Mouse (Mus musculus) heart, postnatal 0 days (tissue): ENCODE measurements around the gene Fancd2. TPM values are rescaled to one million over a fixed set of nuclear protein-coding genes. Genes with fewer than 3 reads are reported as not detected.
A peak's percentile ranks its signal among the peaks of the same experiment; 100 is the strongest.

Experiments used
- ATAC-seq: fragments of 200-750 bp; cut with Nextera tagmentation; 2 replicates; pipeline ENCODE4 v1.8.0; 2017; ENCODE audit warnings: low read depth, moderate number of reproducible peaks, moderate library complexity; ENCODE audit not compliant: insufficient read depth
- DNase-seq: peaks from one replicate; pipeline ENCODE4 v3.0.0-alpha.2; 2016; ENCODE audit warnings: low spot score
- H3K27ac ChIP-seq: fragments of 300-500 bp; sonication (generic); 2 replicates; pipeline ENCODE4 v1.5.1; 2014; ENCODE audit warnings: low read depth, mild to moderate bottlenecking
- H3K27me3 ChIP-seq: fragments of 300-500 bp; sonication (generic); 2 replicates; pipeline ENCODE4 v1.6.1; 2014; ENCODE audit warnings: low read length, mixed read lengths; ENCODE audit not compliant: control insufficient read depth, insufficient read depth
- H3K36me3 ChIP-seq: fragments of 300-500 bp; sonication (generic); replicated peaks from 2 replicates; pipeline ENCODE4 v1.6.1; 2014; ENCODE audit warnings: low read length, mixed read lengths; ENCODE audit not compliant: control insufficient read depth, insufficient read depth
- H3K4me1 ChIP-seq: fragments of 300-500 bp; sonication (generic); 2 replicates; pipeline ENCODE4 v1.6.1; 2014; ENCODE audit warnings: antibody characterized with exemption; ENCODE audit not compliant: control insufficient read depth, insufficient read depth
- H3K4me2 ChIP-seq: fragments of 300-500 bp; sonication (generic); 2 replicates; pipeline ENCODE4 v1.6.1; 2014; ENCODE audit warnings: low read depth, mild to moderate bottlenecking, low read length, moderate library complexity
- H3K4me3 ChIP-seq: fragments of 300-500 bp; sonication (generic); 2 replicates; pipeline ENCODE4 v1.5.1; 2014; ENCODE audit warnings: low read depth, low read length
- H3K9ac ChIP-seq: fragments of 300-500 bp; sonication (generic); replicated peaks from 2 replicates; pipeline ENCODE4 v1.6.1; 2014; ENCODE audit warnings: low read depth, low read length, mixed read lengths
- H3K9me3 ChIP-seq: fragments of 300-500 bp; sonication (generic); replicated peaks from 2 replicates; pipeline ENCODE4 v1.6.1; 2016; ENCODE audit warnings: low read length; ENCODE audit not compliant: control insufficient read depth
- CTCF ChIP-seq: IDR thresholded peaks from 2 replicates; pipeline ENCODE4 v1.5.1; 2016; ENCODE audit warnings: antibody characterized with exemption, control low read depth, low read depth
- EP300 ChIP-seq: IDR thresholded peaks from 2 replicates; pipeline ENCODE4 v1.6.1; 2016; ENCODE audit warnings: antibody characterized with exemption, low read depth
- WGBS: fragments of 180-500 bp; shearing (Covaris S2); extraction: QIAGEN DNeasy Blood & Tissue Kit; methylation state at CpG from one replicate; pipeline ENCODE4 v1.1.7; 2014; 5-methylcytosine and 5-hydroxymethylcytosine counted together
- polyA plus RNA-seq: library from polyadenylated mRNA; unstranded; fragments of >200 nt; fragmentation: Nextera tagmentation; extraction: Ambion mirVana; gene quantifications from 2 replicates; pipeline ENCODE4 v1.2.1, GENCODE M21; 2015
- total RNA-seq: library from RNA; depleted of rRNA; stranded (reverse); fragments of >200 nt; gene quantifications from 2 replicates; pipeline ENCODE4 v1.2.3, GENCODE M21; 2014; ENCODE audit warnings: low replicate concordance

Gene Fancd2
- total and polyA plus RNA-seq, 2 experiments from 2014 or later, result 1.9 to 9.0 TPM

GRCm38 (mm10) chr6:113586466-113587183, 55.1 kb downstream of the Fancd2 start:
- no peak overlapping the region for H3K9ac ChIP-seq
- TF ChIP-seq CTCF (no peak), EP300 (no peak)
- DNase-seq, result no peak

GRCm38 (mm10) chr6:113592637-113593036, 61.2 kb downstream of the Fancd2 start:
- H3K9me3 ChIP-seq, result no peaks in the 10 kb centered on the region
- TF ChIP-seq CTCF (no peak), EP300 (no peak)
- WGBS, result 89% methylated on average over 2 of the region's 2 CpGs
- 0 out of 2 replicates have a peak, but pooled peaks cover 7% of the 10 kb centered on the region for H3K36me3 ChIP-seq
- H3K27me3 ChIP-seq, result no peaks in the 10 kb centered on the region
- no peaks in the 10 kb centered on the region for H3K4me1 ChIP-seq
- no peak overlapping the region for H3K27ac ChIP-seq
- DNase-seq, result no peak
- no peak overlapping the region for H3K4me2 ChIP-seq
- no peak overlapping the region for H3K4me3 ChIP-seq
- H3K9ac ChIP-seq, result no peak overlapping the region
- no peak for ATAC-seq

More at GRCm38 (mm10) chr6:113586466-113587183, 55.1 kb downstream of the Fancd2 start:
- Histone ChIP-seq H3K9me3 (no peaks in the 10 kb centered on the region), H3K4me3 (no peak overlapping the region), H3K4me2 (no peak overlapping the region), H3K4me1 (no peaks in the 10 kb centered on the region), H3K27ac (no peak overlapping the region), H3K36me3 (0 out of 2 replicates have a peak, but pooled peaks cover 5% of the 10 kb centered on the region), H3K27me3 (no peaks in the 10 kb centered on the region)
- peak; percentile 41; the same call in 1 of the 2 replicates for ATAC-seq
- WGBS, result 57% methylated on average over 5 of the region's 5 CpGs

GRCm38 (mm10) chr6:113597945-113598344, 66.5 kb downstream of the Fancd2 start:
- Histone ChIP-seq H3K27me3 (no peaks in the 10 kb centered on the region), H3K9me3 (no peaks in the 10 kb centered on the region), H3K4me3 (no peak overlapping the region), H3K36me3 (no peaks in the 10 kb centered on the region), H3K4me1 (no peaks in the 10 kb centered on the region), H3K9ac (no peak overlapping the region), H3K27ac (no peak overlapping the region), H3K4me2 (no peak overlapping the region)
- 82% methylated on average over 4 of the region's 4 CpGs for WGBS
- no peak for ATAC-seq
- DNase-seq, result no peak
- no peak for TF ChIP-seq EP300

GRCm38 (mm10) chr6:113599833-113600232, 68.4 kb downstream of the Fancd2 start:
- WGBS, result 51% methylated on average over 5 of the region's 5 CpGs
- Histone ChIP-seq H3K4me1 (no peaks in the 10 kb centered on the region), H3K36me3 (no peaks in the 10 kb centered on the region), H3K4me2 (no peak overlapping the region), H3K27me3 (no peaks in the 10 kb centered on the region), H3K4me3 (no peak overlapping the region), H3K27ac (no peak overlapping the region), H3K9ac (no peak overlapping the region), H3K9me3 (no peaks in the 10 kb centered on the region)
- no peak for TF ChIP-seq CTCF
- TF ChIP-seq EP300, result no peak
- no peak for ATAC-seq
- DNase-seq, result no peak

GRCm38 (mm10) chr6:113600543-113601139, 69.2 kb downstream of the Fancd2 start, which contains the start of gene Fancd2os:
Gene Fancd2os (minus strand): TSS chr6:113600715.
- no peak for DNase-seq
- Histone ChIP-seq H3K4me2 (no peak within 1 kb of the TSS), H3K27ac (no peak within 1 kb of the TSS)

More at GRCm38 (mm10) chr6:113600543-113601139, 69.2 kb downstream of the Fancd2 start, which contains the start of gene Fancd2os:
- no peaks in the 10 kb centered on the region for H3K36me3 ChIP-seq
- H3K9ac ChIP-seq, result no peak within 1 kb of the TSS
- no peak within 1 kb of the TSS for H3K4me3 ChIP-seq
- no peak for ATAC-seq
- peaks cover 3% of the 10 kb centered on the region; the same call in 1 of the 2 replicates for H3K4me1 ChIP-seq
- H3K27me3 ChIP-seq, result no peaks in the 10 kb centered on the region
- WGBS, result 59% methylated on average over 23 of the region's 23 CpGs
- TF ChIP-seq CTCF, result no peak
- TF ChIP-seq EP300, result no peak
- H3K9me3 ChIP-seq, result no peaks in the 10 kb centered on the region
